Mouse (Mus musculus) midbrain, embryonic 16.5 days (tissue): ENCODE measurements around the gene Cfap20. TPM values are rescaled to one million over a fixed set of nuclear protein-coding genes. Genes with fewer than 3 reads are reported as not detected.

Source experiments
- ATAC-seq: fragments of 200-750 bp; cut with Nextera tagmentation; 2 replicates; pipeline ENCODE4 v1.8.0; 2017; ENCODE audit warnings: moderate TSS enrichment
- H3K27ac ChIP-seq: fragments of 300-500 bp; sonication (generic); 2 replicates; pipeline ENCODE4 v1.5.1; 2014; ENCODE audit warnings: mild to moderate bottlenecking, low read length, mixed read lengths
- H3K27me3 ChIP-seq: fragments of 300-500 bp; sonication (generic); 2 replicates; pipeline ENCODE4 v1.6.1; 2014; ENCODE audit warnings: low read depth, low read length, mixed read lengths; ENCODE audit not compliant: control insufficient read depth, insufficient read depth
- H3K36me3 ChIP-seq: fragments of 300-500 bp; sonication (generic); 2 replicates; pipeline ENCODE4 v1.6.1; 2014; ENCODE audit warnings: mild to moderate bottlenecking, low read length, moderate library complexity, mixed read lengths; ENCODE audit not compliant: control insufficient read depth, insufficient read depth
- H3K4me1 ChIP-seq: fragments of 300-500 bp; sonication (generic); 2 replicates; pipeline ENCODE4 v1.6.1; 2014; ENCODE audit warnings: mild to moderate bottlenecking, low read length, mixed read lengths; ENCODE audit not compliant: control insufficient read depth, insufficient read depth
- H3K4me2 ChIP-seq: fragments of 300-500 bp; sonication (generic); 2 replicates; pipeline ENCODE4 v1.6.1; 2014; ENCODE audit warnings: mild to moderate bottlenecking, low read length, mixed read lengths
- H3K4me3 ChIP-seq: fragments of 300-500 bp; sonication (generic); 2 replicates; pipeline ENCODE4 v1.5.1; 2014; ENCODE audit warnings: low read depth, mild to moderate bottlenecking, low read length, moderate library complexity, mixed read lengths
- H3K9ac ChIP-seq: fragments of 300-500 bp; sonication (generic); 2 replicates; pipeline ENCODE4 v1.6.1; 2014; ENCODE audit warnings: low read depth, low read length, mixed read lengths
- H3K9me3 ChIP-seq: fragments of 300-500 bp; sonication (generic); replicated peaks from 2 replicates; pipeline ENCODE4 v1.6.1; 2014; ENCODE audit warnings: mild to moderate bottlenecking, low read length, mixed read lengths; ENCODE audit not compliant: control insufficient read depth, poor library complexity, severe bottlenecking
- WGBS: fragments of 180-500 bp; shearing (Covaris S2); extraction: QIAGEN DNeasy Blood & Tissue Kit; methylation state at CpG from one replicate; pipeline ENCODE4 v1.1.7; 2014; 5-methylcytosine and 5-hydroxymethylcytosine counted together
- polyA plus RNA-seq: library from polyadenylated mRNA; unstranded; fragments of >200 nt; fragmentation: Nextera tagmentation; extraction: Ambion mirVana; gene quantifications from 2 replicates; pipeline ENCODE4 v1.2.1, GENCODE M21; 2015

Cfap20 gene
- polyA plus RNA-seq, 1 experiment from 2014 or later = 128 TPM

DNA sequence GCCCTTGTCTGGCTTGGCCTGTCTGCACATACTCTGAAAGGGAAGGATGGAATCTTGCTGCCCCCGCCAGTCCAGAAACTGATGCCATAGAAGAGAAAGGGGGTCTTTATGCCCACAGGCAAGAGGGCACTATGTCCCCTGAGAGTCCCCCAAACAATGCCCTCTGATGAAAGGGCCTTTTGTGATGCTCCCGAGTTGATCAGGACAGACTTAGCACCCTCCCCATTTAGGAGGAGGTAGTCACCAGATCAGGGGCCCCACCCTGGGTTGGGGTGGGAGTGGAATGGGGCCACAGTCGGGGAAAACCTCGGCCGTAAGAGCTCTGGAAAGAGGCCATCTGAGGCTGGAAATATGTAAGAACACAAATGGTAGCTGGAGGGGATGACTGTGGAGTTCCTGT lies 37.5 kb downstream of the Cfap20 start:
- Histone ChIP-seq H3K9me3 (no peaks in the 10 kb centered on the region), H3K4me1 (no peaks in the 10 kb centered on the region), H3K27me3 (no peaks in the 10 kb centered on the region), H3K4me2 (no peak overlapping the region), H3K4me3 (no peak overlapping the region), H3K27ac (no peak overlapping the region), H3K36me3 (no peaks in the 10 kb centered on the region), H3K9ac (no peak overlapping the region)
- no peak for ATAC-seq
- WGBS = 35% methylated on average over 5 of the region's 5 CpGs

DNA sequence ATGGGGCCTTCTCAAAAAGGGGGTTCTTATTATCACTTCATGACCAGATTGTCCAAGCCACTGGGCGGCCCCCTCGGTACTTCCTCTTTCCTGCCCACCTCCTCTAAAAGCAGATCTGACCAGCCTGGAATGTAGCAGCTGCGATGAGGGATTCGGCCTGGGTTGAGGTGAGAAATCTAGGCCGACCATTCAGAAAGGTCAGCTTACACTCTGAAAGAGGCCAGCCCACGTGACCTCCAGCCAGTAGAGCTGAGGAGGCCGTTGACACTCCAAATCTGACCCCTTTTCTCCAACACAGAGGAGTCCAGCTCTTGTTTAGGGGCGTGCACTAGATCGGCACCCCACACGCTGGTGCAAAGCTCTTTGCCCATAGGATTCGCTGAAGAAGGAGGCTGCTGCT lies 37.9 kb downstream of the Cfap20 start:
- H3K36me3 ChIP-seq = no peaks in the 10 kb centered on the region
- H3K9ac ChIP-seq = no peak overlapping the region
- no peak overlapping the region for H3K4me2 ChIP-seq
- no peaks in the 10 kb centered on the region for H3K4me1 ChIP-seq
- H3K9me3 ChIP-seq = no peaks in the 10 kb centered on the region
- 75% methylated on average over 11 of the region's 11 CpGs for WGBS
- ATAC-seq = no peak
- H3K4me3 ChIP-seq = no peak overlapping the region
- H3K27me3 ChIP-seq = no peaks in the 10 kb centered on the region
- H3K27ac ChIP-seq = no peak overlapping the region

DNA sequence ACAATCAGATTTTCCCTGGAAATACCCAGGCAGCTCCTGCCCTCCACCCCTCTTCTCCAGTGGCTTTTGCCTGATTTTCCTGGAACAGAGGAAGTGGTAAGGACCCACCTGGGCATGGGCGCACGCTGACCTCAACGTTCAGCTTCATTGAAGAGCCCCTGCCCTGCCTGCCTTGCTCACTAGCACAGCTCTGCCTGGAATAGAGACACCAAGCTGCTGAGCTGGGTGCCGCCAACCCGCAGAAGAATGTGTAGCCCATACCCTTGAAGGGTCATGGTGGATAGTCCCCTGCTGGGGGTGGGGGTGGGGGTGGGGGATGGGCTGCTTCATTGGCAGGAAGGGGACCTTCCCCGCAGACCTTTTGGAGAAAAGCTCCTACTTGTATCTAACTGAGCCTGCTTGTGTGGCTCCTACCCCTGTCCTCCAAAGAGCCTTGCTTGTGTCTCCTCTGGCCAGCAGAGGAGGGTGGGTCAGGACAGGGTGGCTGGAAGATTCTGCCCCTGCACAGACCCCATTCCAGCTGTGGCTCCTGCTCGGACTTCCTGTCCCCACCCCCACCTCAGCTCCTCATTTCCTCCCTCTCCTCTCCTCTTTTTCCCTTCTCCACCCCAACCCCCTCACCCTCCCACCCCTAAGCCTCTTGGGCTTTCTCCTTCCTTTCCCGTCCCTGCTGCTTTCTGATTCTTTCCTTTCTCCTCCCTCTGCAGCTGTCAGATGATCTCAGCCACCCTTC lies 39.3 kb downstream of the Cfap20 start:
- Histone ChIP-seq H3K4me1 (no peaks in the 10 kb centered on the region), H3K9me3 (no peaks in the 10 kb centered on the region), H3K4me3 (no peak overlapping the region), H3K9ac (no peak overlapping the region), H3K27me3 (no peaks in the 10 kb centered on the region), H3K4me2 (no peak overlapping the region), H3K36me3 (no peaks in the 10 kb centered on the region), H3K27ac (no peak overlapping the region)
- 49% methylated on average over 8 of the region's 8 CpGs for WGBS
- no peak for ATAC-seq

DNA sequence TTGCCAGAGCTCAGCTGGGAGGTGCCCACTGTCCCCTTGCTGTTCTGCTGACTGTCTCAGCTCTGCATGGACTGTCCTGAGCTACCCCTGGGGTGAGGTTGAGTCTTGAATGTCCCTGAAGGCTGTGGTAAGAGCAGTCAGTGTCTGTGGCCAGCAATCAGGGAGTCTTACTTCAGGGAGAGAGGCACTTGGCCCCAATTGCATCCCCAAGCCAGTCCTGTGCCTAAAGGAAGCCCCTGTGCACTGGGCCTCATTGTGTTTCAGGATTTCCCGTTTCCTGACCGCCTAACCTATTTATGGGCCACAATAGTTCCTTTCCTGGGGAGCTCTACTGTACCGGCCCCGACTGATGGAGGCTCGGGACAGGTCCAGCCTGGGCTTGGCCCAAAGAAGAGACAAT lies 42.1 kb downstream of the Cfap20 start:
- Histone ChIP-seq H3K9me3 (no peaks in the 10 kb centered on the region), H3K9ac (no peak overlapping the region), H3K36me3 (no peaks in the 10 kb centered on the region), H3K4me2 (no peak overlapping the region), H3K27ac (no peak overlapping the region), H3K27me3 (no peaks in the 10 kb centered on the region), H3K4me1 (no peaks in the 10 kb centered on the region), H3K4me3 (no peak overlapping the region)
- WGBS = 81% methylated on average over 5 of the region's 5 CpGs
- ATAC-seq = no peak

DNA sequence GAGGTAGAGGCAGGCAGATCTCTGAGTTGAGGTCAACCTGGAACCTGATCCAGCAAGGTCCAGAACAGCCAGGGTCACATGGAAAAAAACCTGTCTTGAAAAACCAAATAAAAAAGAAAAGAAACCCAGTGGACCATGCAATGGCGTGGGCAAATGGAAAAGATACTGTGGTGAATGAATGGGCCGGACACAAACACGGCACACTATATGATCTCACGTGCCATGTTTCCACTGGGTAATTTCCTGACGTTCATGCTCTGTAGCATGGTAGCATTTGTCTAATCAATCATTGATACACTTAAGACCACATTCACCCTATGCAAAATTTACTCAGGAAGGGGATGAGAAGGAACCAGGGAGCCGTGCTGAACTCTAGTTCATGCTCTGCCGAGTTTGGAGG lies 43.6 kb downstream of the Cfap20 start:
- Histone ChIP-seq H3K4me1 (no peaks in the 10 kb centered on the region), H3K4me3 (no peak overlapping the region), H3K9me3 (no peaks in the 10 kb centered on the region), H3K36me3 (no peaks in the 10 kb centered on the region), H3K27me3 (no peaks in the 10 kb centered on the region), H3K27ac (no peak overlapping the region), H3K4me2 (no peak overlapping the region), H3K9ac (no peak overlapping the region)
- WGBS = 79% methylated on average over 7 of the region's 7 CpGs
- ATAC-seq = no peak

DNA sequence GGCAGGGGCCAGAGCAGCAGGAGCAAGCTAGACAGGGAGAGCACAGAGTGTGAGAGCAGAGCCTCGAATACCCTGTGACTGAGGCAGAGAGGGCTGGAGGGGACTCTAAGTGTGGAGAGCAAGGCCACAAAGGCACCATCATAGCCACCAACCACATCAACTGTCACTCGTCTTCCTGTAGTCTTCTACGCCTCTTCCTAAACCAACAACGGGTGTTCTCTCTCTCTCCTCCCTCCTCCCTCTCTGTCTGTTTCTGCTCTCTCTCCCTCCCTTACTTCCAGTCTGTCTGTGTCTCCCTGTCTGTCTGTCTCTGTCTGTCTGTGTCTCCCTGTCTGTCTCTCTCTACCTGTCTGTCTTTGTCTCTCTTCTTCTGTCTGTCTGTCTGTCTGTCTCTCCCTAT lies 44.4 kb downstream of the Cfap20 start:
- WGBS = 65% methylated on average over 4 of the region's 4 CpGs
- H3K27me3 ChIP-seq = no peaks in the 10 kb centered on the region
- no peaks in the 10 kb centered on the region for H3K36me3 ChIP-seq
- no peak overlapping the region for H3K4me2 ChIP-seq
- no peak overlapping the region for H3K4me3 ChIP-seq
- H3K9me3 ChIP-seq = no peaks in the 10 kb centered on the region
- no peak for ATAC-seq
- H3K9ac ChIP-seq = no peak overlapping the region
- no peak overlapping the region for H3K27ac ChIP-seq
- H3K4me1 ChIP-seq = no peaks in the 10 kb centered on the region

DNA sequence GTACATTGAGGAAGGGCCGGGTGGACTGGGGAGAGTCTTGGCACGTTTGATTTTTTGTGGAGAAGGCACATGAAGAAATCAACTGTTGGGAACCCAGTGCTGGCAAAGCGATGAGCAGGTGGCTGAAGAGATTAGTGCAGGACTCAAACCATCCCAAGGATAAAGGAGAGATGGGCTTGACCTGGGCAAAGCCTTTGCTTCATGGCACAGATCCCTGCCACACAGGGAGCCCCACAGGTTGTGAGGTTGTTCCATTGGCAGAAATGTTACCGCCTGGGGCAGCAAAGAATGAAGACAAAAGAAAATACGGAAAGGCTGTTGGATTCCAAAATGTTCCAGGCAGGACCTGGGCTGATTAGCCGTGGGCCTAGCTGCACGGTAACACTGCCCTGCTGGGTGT lies 46.7 kb downstream of the Cfap20 start:
- Histone ChIP-seq H3K4me1 (no peaks in the 10 kb centered on the region), H3K9ac (no peak overlapping the region), H3K36me3 (no peaks in the 10 kb centered on the region), H3K4me2 (no peak overlapping the region), H3K27me3 (no peaks in the 10 kb centered on the region), H3K9me3 (no peaks in the 10 kb centered on the region), H3K27ac (no peak overlapping the region), H3K4me3 (no peak overlapping the region)
- 76% methylated on average over 7 of the region's 7 CpGs for WGBS
- no peak for ATAC-seq

DNA sequence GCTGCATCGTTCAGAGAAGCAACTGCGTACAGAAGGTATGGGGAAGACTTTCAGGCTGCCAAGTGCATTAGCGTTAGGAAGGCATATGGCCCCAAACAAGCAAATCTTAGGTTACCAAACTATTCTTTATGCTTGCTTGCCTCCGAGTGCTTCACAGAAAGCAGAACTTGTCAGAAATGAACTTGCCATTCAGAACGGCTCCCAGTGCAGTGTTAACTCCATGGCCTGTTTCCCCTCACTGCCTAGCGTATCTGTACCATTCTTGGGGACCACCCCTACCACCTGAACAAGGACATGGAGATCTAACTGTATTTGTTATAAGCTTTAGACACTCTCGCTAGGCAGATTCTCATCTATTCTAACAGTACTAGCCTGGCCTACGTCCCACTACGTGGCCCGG lies 47.4 kb downstream of the Cfap20 start:
- Histone ChIP-seq H3K9ac (no peak overlapping the region), H3K27ac (no peak overlapping the region), H3K9me3 (no peaks in the 10 kb centered on the region), H3K4me3 (no peak overlapping the region), H3K27me3 (no peaks in the 10 kb centered on the region), H3K4me1 (no peaks in the 10 kb centered on the region), H3K4me2 (no peak overlapping the region), H3K36me3 (no peaks in the 10 kb centered on the region)
- WGBS = 88% methylated on average over 10 of the region's 10 CpGs
- ATAC-seq = no peak

DNA sequence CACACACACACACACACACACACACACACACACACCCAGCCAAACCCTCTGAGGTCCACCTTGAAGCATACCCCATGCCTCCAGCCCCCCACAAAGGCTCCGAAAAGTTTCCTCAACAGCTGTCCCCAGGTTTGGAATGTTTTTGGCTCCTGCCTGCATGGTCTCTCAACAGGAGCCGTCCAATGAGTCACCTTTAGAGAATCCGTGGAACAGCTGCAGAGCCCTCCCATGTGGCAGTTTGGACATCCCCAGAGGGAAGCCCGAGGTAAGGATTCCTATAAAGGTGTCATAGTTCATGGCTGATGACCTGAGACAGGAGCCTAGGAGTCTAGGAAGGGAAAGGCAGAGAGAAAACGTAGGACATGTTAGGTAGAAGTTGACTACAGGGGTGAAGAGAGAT lies 48.6 kb downstream of the Cfap20 start:
- H3K4me1 ChIP-seq = no peaks in the 10 kb centered on the region
- 81% methylated on average over 5 of the region's 5 CpGs for WGBS
- no peaks in the 10 kb centered on the region for H3K36me3 ChIP-seq
- no peak overlapping the region for H3K27ac ChIP-seq
- H3K9me3 ChIP-seq = no peaks in the 10 kb centered on the region
- H3K9ac ChIP-seq = no peak overlapping the region
- no peak overlapping the region for H3K4me2 ChIP-seq
- no peak for ATAC-seq
- no peak overlapping the region for H3K4me3 ChIP-seq
- no peaks in the 10 kb centered on the region for H3K27me3 ChIP-seq
